Mouse (Mus musculus): ENCODE measurements around the gene Itgbl1.

- TF ChIP-seq POLR2A (IDR thresholded peaks at IDR 0.05; ENCODE audit: extremely low read depth, insufficient read depth, low read length) (no peak), CTCF (IDR thresholded peaks at IDR 0.05; ENCODE audit: extremely low read depth, insufficient read depth, low read length) (no peak)
Observed at GRCm38 (mm10) chr14:123714751-123715150, 55.0 kb downstream of the Itgbl1 start.
